Mouse (Mus musculus) liver, adult 2 months (tissue): Measurements from ENCODE around the gene Olfr867. TPM values are rescaled to one million over a fixed set of nuclear protein-coding genes. Genes with fewer than 3 reads are reported as not detected.

ENCODE experiments used
- DNase-seq: peaks from one replicate; pipeline ENCODE4 v3.0.0-alpha.2; 2011; ENCODE audit warnings: low read depth, low spot score; ENCODE audit errors: extremely low read depth
- H3K27ac ChIP-seq: fragments of 200-500 bp; replicated peaks from 2 replicates; pipeline ENCODE4 v1.5.1; 2012; ENCODE audit warnings: low read depth, mild to moderate bottlenecking, control low read depth, inconsistent platforms, low read length; ENCODE audit not compliant: insufficient read depth
- H3K27me3 ChIP-seq: fragments of 200-500 bp; 2 replicates; pipeline ENCODE4 v1.6.1; 2012; ENCODE audit warnings: mild to moderate bottlenecking, moderate library complexity, low read length, inconsistent platforms; ENCODE audit not compliant: control insufficient read depth, insufficient read depth
- H3K36me3 ChIP-seq: fragments of 200-500 bp; 2 replicates; pipeline ENCODE4 v1.6.1; 2012; ENCODE audit warnings: low read length, inconsistent platforms; ENCODE audit not compliant: control insufficient read depth, insufficient read depth
- H3K4me1 ChIP-seq: fragments of 200-500 bp; 2 replicates; pipeline ENCODE4 v1.6.1; 2011; ENCODE audit warnings: low read length; ENCODE audit not compliant: control insufficient read depth, insufficient read depth
- H3K4me3 ChIP-seq: fragments of 200-500 bp; 2 replicates; pipeline ENCODE4 v1.5.1; 2011; ENCODE audit warnings: low read depth, mild to moderate bottlenecking, control low read depth, low read length, moderate library complexity; ENCODE audit not compliant: insufficient read depth
- H3K79me2 ChIP-seq: fragments of 200-500 bp; 2 replicates; pipeline ENCODE4 v1.6.1; 2012; ENCODE audit warnings: inconsistent platforms, mild to moderate bottlenecking, low read length, moderate library complexity; ENCODE audit not compliant: control insufficient read depth, insufficient read depth
- H3K9ac ChIP-seq: fragments of 200-500 bp; 2 replicates; pipeline ENCODE4 v1.6.1; 2012; ENCODE audit warnings: low read depth, mild to moderate bottlenecking, control low read depth, inconsistent platforms, low read length
- CTCF ChIP-seq: fragments of 200-500 bp; IDR thresholded peaks from 2 replicates; pipeline ENCODE4 v1.5.1; 2011; ENCODE audit warnings: low read depth, low read length, control low read depth
- POLR2A ChIP-seq: fragments of 200-500 bp; IDR thresholded peaks from 2 replicates; pipeline ENCODE4 v1.6.1; 2011; ENCODE audit warnings: low read length, control low read depth; ENCODE audit not compliant: insufficient read depth; ENCODE audit errors: extremely low read depth
- WGBS: fragments of 180-500 bp; shearing (Covaris S2); methylation state at CpG from one replicate; pipeline ENCODE4 v1.1.7; 2018; 5-methylcytosine and 5-hydroxymethylcytosine counted together
- polyA plus RNA-seq: library from polyadenylated mRNA; depleted of rRNA; stranded (reverse); fragments of >200 nt; gene quantifications from 2 replicates; pipeline ENCODE4 v1.2.3, GENCODE M21; 2012; rRNA removed
- total RNA-seq: library from RNA; depleted of rRNA; stranded (reverse); fragments of >200 nt; gene quantifications from 2 replicates; pipeline ENCODE4 v1.2.3, GENCODE M21; 2014; rRNA removed

The Olfr867 gene
- not detected in 2 replicates for total RNA-seq
- polyA plus RNA-seq = not detected in 2 replicates

GRCm38 (mm10) chr9:20057462-20057861 lies at the start of gene Olfr867:
Gene Olfr867 (minus strand): TSS chr9:20057562.
- H3K27ac ChIP-seq = no peak within 1 kb of the TSS
- DNase-seq = no peak
- TF ChIP-seq CTCF (no peak), POLR2A (no peak)
- no peak within 1 kb of the TSS for H3K9ac ChIP-seq
- no peaks in the 10 kb centered on the region for H3K4me1 ChIP-seq
- WGBS = 73% methylated on average over 1 of the region's 1 CpGs
- no peak within 1 kb of the TSS for H3K4me3 ChIP-seq
- no peaks in the 10 kb centered on the region for H3K27me3 ChIP-seq
- H3K36me3 ChIP-seq = no peaks in the 10 kb centered on the region
- H3K79me2 ChIP-seq = no peaks in the 10 kb centered on the region

GRCm38 (mm10) chr9:20098326-20098725 lies 41.0 kb upstream of the Olfr867 start, which contains the start of gene Olfr868:
Gene Olfr868 (plus strand): TSS chr9:20098626.
- no peak within 1 kb of the TSS for H3K4me3 ChIP-seq
- H3K27ac ChIP-seq = no peak within 1 kb of the TSS
- H3K9ac ChIP-seq = no peak within 1 kb of the TSS
- DNase-seq = no peak
- H3K27me3 ChIP-seq = no peaks in the 10 kb centered on the region
- WGBS = 22% methylated on average over 2 of the region's 2 CpGs
- H3K36me3 ChIP-seq = no peaks in the 10 kb centered on the region
- H3K4me1 ChIP-seq = no peaks in the 10 kb centered on the region
- no peaks in the 10 kb centered on the region for H3K79me2 ChIP-seq
- no peak for TF ChIP-seq POLR2A
- TF ChIP-seq CTCF = no peak

DNA sequence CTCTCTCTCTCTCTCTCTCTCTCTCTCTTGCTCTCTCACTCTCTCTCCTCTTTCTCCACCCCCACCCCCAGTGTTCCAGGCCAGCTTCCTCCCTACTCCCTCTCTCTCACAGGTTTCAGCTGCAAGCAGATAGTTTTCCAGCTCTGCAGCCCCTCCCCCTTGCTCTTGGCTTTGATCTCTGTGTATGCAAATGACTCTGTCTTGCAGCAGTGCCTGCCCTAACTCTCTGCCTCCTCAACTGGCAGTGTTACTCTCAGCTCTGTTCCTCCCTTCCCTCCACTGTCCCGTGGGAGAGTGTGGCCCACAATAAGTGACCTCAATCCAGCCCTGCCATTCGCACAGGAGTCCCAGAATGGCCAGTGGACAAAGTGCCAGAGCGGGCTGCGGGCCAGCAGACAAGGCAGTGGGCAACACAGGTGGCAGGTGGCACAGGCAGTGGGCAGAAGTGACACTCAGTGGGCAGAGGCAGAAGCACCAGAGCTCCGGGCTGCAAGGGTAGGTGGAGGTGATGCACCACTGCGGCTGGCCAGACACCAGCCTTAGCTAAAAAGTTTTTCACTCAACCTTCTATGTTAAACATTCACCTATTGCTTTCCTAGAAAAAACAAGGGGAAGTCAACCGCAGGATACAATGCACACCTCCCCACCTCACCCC lies 16.3 kb upstream of the Olfr867 start:
- 47% methylated on average over 7 of the region's 7 CpGs for WGBS
- no peaks in the 10 kb centered on the region for H3K36me3 ChIP-seq
- no peak overlapping the region for H3K9ac ChIP-seq
- DNase-seq = no peak
- H3K79me2 ChIP-seq = no peaks in the 10 kb centered on the region
- 0 out of 2 replicates have a peak, but pooled peaks cover 3% of the 10 kb centered on the region for H3K27me3 ChIP-seq
- no peaks in the 10 kb centered on the region for H3K4me1 ChIP-seq
- H3K4me3 ChIP-seq = no peak overlapping the region
- H3K27ac ChIP-seq = no peak overlapping the region
- TF ChIP-seq POLR2A (no peak), CTCF (no peak)

GRCm38 (mm10) chr9:20071291-20071690 lies 13.9 kb upstream of the Olfr867 start:
- Histone ChIP-seq H3K9ac (no peak overlapping the region), H3K27ac (no peak overlapping the region), H3K4me3 (no peak overlapping the region), H3K27me3 (0 out of 2 replicates have a peak, but pooled peaks cover 3% of the 10 kb centered on the region), H3K36me3 (no peaks in the 10 kb centered on the region), H3K4me1 (no peaks in the 10 kb centered on the region), H3K79me2 (no peaks in the 10 kb centered on the region)
- DNase-seq = no peak
- WGBS = 86% methylated on average over 1 of the region's 1 CpGs
- TF ChIP-seq POLR2A (no peak), CTCF (no peak)

GRCm38 (mm10) chr9:20070236-20070635 lies 12.9 kb upstream of the Olfr867 start:
- H3K79me2 ChIP-seq = no peaks in the 10 kb centered on the region
- no peak overlapping the region for H3K27ac ChIP-seq
- TF ChIP-seq CTCF (no peak), POLR2A (no peak)
- H3K9ac ChIP-seq = no peak overlapping the region
- 0 out of 2 replicates have a peak, but pooled peaks cover 3% of the 10 kb centered on the region for H3K27me3 ChIP-seq
- no peak for DNase-seq
- WGBS = 75% methylated on average over 3 of the region's 3 CpGs
- no peaks in the 10 kb centered on the region for H3K36me3 ChIP-seq
- H3K4me3 ChIP-seq = no peak overlapping the region
- no peaks in the 10 kb centered on the region for H3K4me1 ChIP-seq

GRCm38 (mm10) chr9:20047964-20048363 lies 9.4 kb downstream of the Olfr867 start:
- Histone ChIP-seq H3K27me3 (no peaks in the 10 kb centered on the region), H3K79me2 (no peaks in the 10 kb centered on the region), H3K27ac (no peak overlapping the region), H3K4me1 (no peaks in the 10 kb centered on the region), H3K4me3 (no peak overlapping the region), H3K9ac (no peak overlapping the region), H3K36me3 (no peaks in the 10 kb centered on the region)
- DNase-seq = no peak
- WGBS = 69% methylated on average over 3 of the region's 3 CpGs
- TF ChIP-seq POLR2A = no peak
- no peak for TF ChIP-seq CTCF
